ENCODE assay signal across 20 mouse cellular contexts in genomic region chr12:91205550-91205949, GRCm38 (mm10).
DNase-seq lines count a peak whose midpoint lies in the region; ATAC-seq and TF ChIP-seq lines count a peak whose summit lies in the region.
"Had no signal": no experiment of that assay in that cellular context is flagged by ENCODE, and none has a peak within 500 bp of the region (broad histone marks: within the 10 kb centered on the region; RNA-seq: fewer than 3 reads in every experiment).

No protein-coding gene starts in this region.

- no peak overlapping the region for H3K9ac ChIP-seq in liver, embryonic 13.5 days
- no peak overlapping the region for H3K9ac ChIP-seq in lung, postnatal 0 days (replicated peaks; ENCODE audit: low read depth)
- H3K9ac ChIP-seq: embryonic facial prominence, embryonic 13.5 days; forebrain, embryonic 12.5 days; heart, embryonic 13.5 days; hindbrain, embryonic 15.5 days had no signal

- peak; percentile 74 for ATAC-seq in liver, embryonic 13.5 days (ENCODE audit: low read depth)
- no peak for ATAC-seq in lung, postnatal 0 days
- ATAC-seq in cerebellum, adult (ENCODE audit: insufficient number of reproducible peaks, low FRiP score, low TSS enrichment): no peak
- ATAC-seq: forebrain, embryonic 16.5 days had no signal

- H3K4me1 ChIP-seq in liver, embryonic 13.5 days (replicated peaks): peaks cover 13% of the 10 kb centered on the region
- H3K4me1 ChIP-seq in lung, postnatal 0 days (ENCODE audit: insufficient read depth, low read depth, low read length): no peaks in the 10 kb centered on the region
- H3K4me1 ChIP-seq: embryonic facial prominence, embryonic 13.5 days; hindbrain, embryonic 15.5 days had no signal

- no peak overlapping the region for H3K4me2 ChIP-seq in liver, embryonic 13.5 days
- H3K4me2 ChIP-seq in lung, postnatal 0 days (replicated peaks; ENCODE audit: low read depth, low read length): no peak overlapping the region
- H3K4me2 ChIP-seq: embryonic facial prominence, embryonic 13.5 days; forebrain, embryonic 12.5 days; heart, embryonic 13.5 days; hindbrain, embryonic 15.5 days had no signal

- H3K36me3 ChIP-seq in liver, embryonic 13.5 days: no peaks in the 10 kb centered on the region
- no peaks in the 10 kb centered on the region for H3K36me3 ChIP-seq in lung, postnatal 0 days (ENCODE audit: insufficient read depth, low read length)
- H3K36me3 ChIP-seq: embryonic facial prominence, embryonic 13.5 days; forebrain, embryonic 12.5 days; heart, embryonic 13.5 days; hindbrain, embryonic 15.5 days had no signal

- DNase-seq in 3T3-L1 (ENCODE audit: low read depth, low spot score) (peak; percentile 12), 416B (ENCODE audit: low read depth) (peak; percentile 17), NIH3T3 (ENCODE audit: low read depth) (peak; percentile 15)
- DNase-seq in liver, embryonic 13.5 days: no peak
- DNase-seq in gastrocnemius, postnatal 4 days (ENCODE audit: low spot score in 2 of 2): no peak
- DNase-seq in lung, postnatal 0 days (ENCODE audit: low spot score): no peak
- no peak for DNase-seq in ovary, postnatal 14 days (ENCODE audit: low spot score)
- DNase-seq: adrenal gland, postnatal 14 days; cerebellum, adult 11 months; cerebellum, adult 8-10 months; cerebellum, postnatal 25 days; gastrocnemius, postnatal 25 days; heart, adult 11 months; heart, postnatal 36 days had no signal

- H3K4me3 ChIP-seq in liver, embryonic 13.5 days (replicated peaks): no peak overlapping the region
- H3K4me3 ChIP-seq in lung, postnatal 0 days (ENCODE audit: low read depth, low read length): no peak overlapping the region
- H3K4me3 ChIP-seq: embryonic facial prominence, embryonic 13.5 days; forebrain, embryonic 12.5 days; heart, embryonic 13.5 days; hindbrain, embryonic 15.5 days had no signal

- TF ChIP-seq CTCF in lung, postnatal 0 days (IDR thresholded peaks at IDR 0.05): no peak

- no peak overlapping the region for H3K27ac ChIP-seq in liver, embryonic 13.5 days
- H3K27ac ChIP-seq in lung, postnatal 0 days (ENCODE audit: low read length): no peak overlapping the region
- H3K27ac ChIP-seq: embryonic facial prominence, embryonic 13.5 days; forebrain, embryonic 12.5 days; heart, embryonic 13.5 days; hindbrain, embryonic 15.5 days had no signal

- H3K27me3 ChIP-seq in liver, embryonic 13.5 days: no peaks in the 10 kb centered on the region
- H3K27me3 ChIP-seq in lung, postnatal 0 days (replicated peaks; ENCODE audit: insufficient read depth, low read length): no peaks in the 10 kb centered on the region
- H3K27me3 ChIP-seq: embryonic facial prominence, embryonic 13.5 days; forebrain, embryonic 12.5 days; heart, embryonic 13.5 days; hindbrain, embryonic 15.5 days had no signal

- WGBS in liver, embryonic 13.5 days (ENCODE audit: insufficient replicate concordance): 26% methylated on average over 3 of the region's 3 CpGs
- 68% methylated on average over 3 of the region's 3 CpGs for WGBS in lung, postnatal 0 days

- H3K9me3 ChIP-seq in liver, embryonic 13.5 days (replicated peaks): no peaks in the 10 kb centered on the region
- no peaks in the 10 kb centered on the region for H3K9me3 ChIP-seq in lung, postnatal 0 days (ENCODE audit: low read length)
- H3K9me3 ChIP-seq: embryonic facial prominence, embryonic 13.5 days; forebrain, embryonic 12.5 days; heart, embryonic 13.5 days; hindbrain, embryonic 15.5 days had no signal

- TF ChIP-seq EP300 in lung, postnatal 0 days (IDR thresholded peaks at IDR 0.05): no peak

Comparison
In these comparisons a context has a peak if more than half of its experiments do, and no peak if none do; other contexts are left out.
1. DNase-seq: peak in 3T3-L1 (single experiment), 416B (single experiment) and NIH3T3 (single experiment); none in liver, embryonic 13.5 days (single experiment), gastrocnemius, postnatal 4 days (0 of 2), lung, postnatal 0 days (single experiment) and ovary, postnatal 14 days (single experiment).